Mouse (Mus musculus) megakaryocyte, embryonic 14.5 days (primary cell): Measurements from ENCODE around the gene Olfr435. TPM values are rescaled to one million over a fixed set of nuclear protein-coding genes. Genes with fewer than 3 reads are reported as not detected.
A peak's percentile ranks its signal among the peaks of the same experiment; 100 is the strongest.

Experiments
- H3K27me3 ChIP-seq: replicated peaks from 2 replicates; pipeline ENCODE3; 2012; ENCODE audit warnings: inconsistent platforms
- H3K36me3 ChIP-seq: replicated peaks from 2 replicates; pipeline ENCODE3; 2012; ENCODE audit warnings: low read length, inconsistent platforms, mixed read lengths
- H3K4me1 ChIP-seq: 2 replicates; pipeline ENCODE4 v1.6.1; 2012; ENCODE audit warnings: inconsistent platforms
- H3K4me3 ChIP-seq: replicated peaks from 2 replicates; pipeline ENCODE3; 2012; ENCODE audit warnings: moderate library complexity, mild to moderate bottlenecking, inconsistent platforms
- H3K9me3 ChIP-seq: 2 replicates; pipeline ENCODE4 v1.6.1; 2012; ENCODE audit warnings: inconsistent platforms
- FLI1 ChIP-seq: IDR thresholded peaks from 2 replicates; pipeline ENCODE4 v1.6.1; 2012; ENCODE audit warnings: low read length, inconsistent platforms, mixed read lengths
- GATA1 ChIP-seq: IDR thresholded peaks from 3 replicates; pipeline ENCODE4 v1.6.1; 2012; ENCODE audit warnings: mixed read lengths, low read length, inconsistent platforms, borderline replicate concordance
- polyA plus RNA-seq: library from polyadenylated mRNA; stranded (reverse); fragments of >175 nt; gene quantifications from 2 replicates; pipeline ENCODE4 v1.2.3, GENCODE M21; 2012; ENCODE audit warnings: low replicate concordance; ENCODE audit not compliant: insufficient read depth

Gene Olfr435
- polyA plus RNA-seq, result not detected in 2 replicates

DNA sequence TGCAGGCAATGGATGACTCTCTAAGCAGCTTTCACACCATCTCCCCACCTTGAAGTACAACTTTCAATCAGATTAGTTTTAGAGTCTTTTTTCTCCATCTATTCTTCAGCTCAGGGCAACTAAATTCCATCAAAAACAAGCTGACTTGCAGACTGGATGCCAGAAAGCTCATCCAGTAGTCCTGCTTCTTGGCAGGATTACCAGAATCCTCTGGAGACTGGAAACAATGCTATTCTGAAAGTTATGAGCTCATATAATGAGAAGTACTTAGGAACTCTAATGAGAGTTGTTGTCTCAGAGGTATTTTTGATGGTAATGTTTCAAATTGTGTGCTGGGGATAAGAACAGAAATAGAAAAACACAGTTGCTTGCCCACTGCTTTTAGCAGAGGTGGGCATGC is at the start of gene Olfr435:
Gene Olfr435, plus strand, starts transcription at position 366 of the 400 bp plus-strand sequence.
- no peaks in the 10 kb centered on the region for H3K36me3 ChIP-seq
- H3K27me3 ChIP-seq, result no peaks in the 10 kb centered on the region

GRCm38 (mm10) chr6:43159502-43159901 is 37.4 kb upstream of the Olfr435 start:
- no peaks in the 10 kb centered on the region for H3K36me3 ChIP-seq
- TF ChIP-seq GATA1 (no peak), FLI1 (no peak)

More for the DNA sequence above, at the start of gene Olfr435:
- Histone ChIP-seq H3K9me3 (no peaks in the 10 kb centered on the region), H3K4me1 (no peaks in the 10 kb centered on the region), H3K4me3 (no peak within 1 kb of the TSS)
- TF ChIP-seq FLI1 (no peak), GATA1 (no peak)

DNA sequence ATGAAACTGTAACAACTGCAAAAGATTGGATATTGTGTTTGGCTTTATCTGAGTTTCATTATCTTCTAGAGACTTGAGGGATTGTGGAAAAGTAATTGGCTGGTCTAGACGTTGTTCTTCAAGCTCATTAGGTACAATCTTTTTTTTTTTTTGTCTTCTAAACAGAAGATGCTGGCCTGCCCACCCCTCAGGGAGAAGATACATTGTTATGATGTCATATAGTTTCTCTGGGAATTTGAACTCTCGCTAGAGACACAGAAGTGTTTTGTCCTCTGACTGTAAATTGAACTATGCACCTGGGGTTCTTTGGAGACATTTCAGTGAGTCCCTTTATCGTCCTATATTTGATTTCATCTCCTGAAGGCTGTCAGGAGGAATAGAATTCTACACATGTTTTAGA is 34.0 kb upstream of the Olfr435 start, which contains the start of gene Olfr437:
Gene Olfr437, plus strand, starts transcription at position 301 of the 400 bp plus-strand sequence.
- H3K36me3 ChIP-seq, result no peaks in the 10 kb centered on the region
- TF ChIP-seq FLI1 (no peak), GATA1 (no peak)
- H3K9me3 ChIP-seq, result no peaks in the 10 kb centered on the region
- no peaks in the 10 kb centered on the region for H3K4me1 ChIP-seq
- H3K4me3 ChIP-seq, result no peak within 1 kb of the TSS
- no peaks in the 10 kb centered on the region for H3K27me3 ChIP-seq

More at GRCm38 (mm10) chr6:43159502-43159901, 37.4 kb upstream of the Olfr435 start:
- no peaks in the 10 kb centered on the region for H3K27me3 ChIP-seq
- no peaks in the 10 kb centered on the region for H3K4me1 ChIP-seq
- H3K9me3 ChIP-seq, result no peaks in the 10 kb centered on the region
- H3K4me3 ChIP-seq, result no peak overlapping the region

GRCm38 (mm10) chr6:43167246-43167645 is 29.7 kb upstream of the Olfr435 start:
- Histone ChIP-seq H3K27me3 (no peaks in the 10 kb centered on the region), H3K36me3 (no peaks in the 10 kb centered on the region), H3K4me1 (no peaks in the 10 kb centered on the region), H3K4me3 (no peak overlapping the region), H3K9me3 (no peaks in the 10 kb centered on the region)
- TF ChIP-seq GATA1 (no peak), FLI1 (no peak)

DNA sequence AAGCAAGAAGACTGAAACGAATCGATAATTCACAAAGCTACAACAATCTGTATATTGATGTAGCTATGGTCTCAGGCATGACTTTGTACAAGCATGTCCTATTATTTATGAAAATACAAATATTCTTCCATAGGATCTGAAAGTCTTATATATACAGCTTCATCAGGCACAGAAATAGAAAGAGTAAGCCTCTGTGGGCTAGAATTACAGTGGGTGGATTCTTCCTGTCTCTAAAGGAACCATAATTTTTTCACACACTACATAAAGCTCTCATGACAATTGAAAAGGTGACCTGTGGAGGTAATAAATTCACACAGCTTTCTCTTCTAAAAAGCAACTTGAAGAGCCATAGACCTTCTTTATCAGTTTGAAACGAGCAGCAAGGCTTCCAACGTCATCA is 25.1 kb upstream of the Olfr435 start, which contains the start of gene Olfr13:
Gene Olfr13, plus strand, starts transcription at position 301 of the 400 bp plus-strand sequence.
- no peaks in the 10 kb centered on the region for H3K36me3 ChIP-seq
- H3K27me3 ChIP-seq, result no peaks in the 10 kb centered on the region
- no peaks in the 10 kb centered on the region for H3K9me3 ChIP-seq
- H3K4me3 ChIP-seq, result no peak within 1 kb of the TSS
- TF ChIP-seq GATA1 (no peak), FLI1 (no peak)
- H3K4me1 ChIP-seq, result no peaks in the 10 kb centered on the region

- Histone ChIP-seq H3K9me3 (no peaks in the 10 kb centered on the region), H3K36me3 (no peaks in the 10 kb centered on the region), H3K27me3 (no peaks in the 10 kb centered on the region), H3K4me1 (no peaks in the 10 kb centered on the region), H3K4me3 (peak overlapping the region; percentile 2)
- TF ChIP-seq GATA1 (no peak), FLI1 (no peak)
Measured at GRCm38 (mm10) chr6:43178129-43178528, 18.8 kb upstream of the Olfr435 start.

GRCm38 (mm10) chr6:43178584-43179501 is 18.1 kb upstream of the Olfr435 start:
- Histone ChIP-seq H3K36me3 (no peaks in the 10 kb centered on the region), H3K4me1 (no peaks in the 10 kb centered on the region), H3K9me3 (no peaks in the 10 kb centered on the region), H3K4me3 (no peak overlapping the region), H3K27me3 (no peaks in the 10 kb centered on the region)
- TF ChIP-seq GATA1, result no peak

GRCm38 (mm10) chr6:43190986-43191385 is 6.0 kb upstream of the Olfr435 start:
- Histone ChIP-seq H3K36me3 (no peaks in the 10 kb centered on the region), H3K4me1 (no peaks in the 10 kb centered on the region), H3K9me3 (no peaks in the 10 kb centered on the region), H3K27me3 (no peaks in the 10 kb centered on the region), H3K4me3 (no peak overlapping the region)
- TF ChIP-seq GATA1 (no peak), FLI1 (no peak)

- Histone ChIP-seq H3K27me3 (no peaks in the 10 kb centered on the region), H3K4me1 (no peaks in the 10 kb centered on the region), H3K9me3 (no peaks in the 10 kb centered on the region), H3K36me3 (no peaks in the 10 kb centered on the region), H3K4me3 (no peak overlapping the region)
- TF ChIP-seq GATA1, result no peak
- TF ChIP-seq FLI1, result no peak
Measured at GRCm38 (mm10) chr6:43198094-43198493, 1.1 kb downstream of the Olfr435 start.

DNA sequence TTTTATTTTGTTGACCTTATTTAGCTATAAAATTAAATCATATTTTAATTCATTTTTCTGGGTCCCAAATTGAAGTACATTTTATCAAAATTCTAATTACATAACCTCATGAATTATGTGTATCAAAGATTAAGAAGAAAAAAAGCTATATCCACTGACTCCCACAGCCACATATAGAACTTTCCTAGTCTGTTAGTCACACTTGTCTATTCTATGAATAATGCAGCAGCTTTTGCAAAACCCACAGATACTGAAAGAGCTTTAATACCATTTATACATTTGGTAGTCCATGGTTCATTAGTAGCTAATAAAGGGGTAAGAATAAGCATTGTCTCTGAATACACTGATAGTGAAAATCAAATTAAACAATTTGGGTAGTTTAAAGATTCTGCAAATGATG is 5.8 kb downstream of the Olfr435 start:
- TF ChIP-seq FLI1 (no peak), GATA1 (no peak)
- Histone ChIP-seq H3K9me3 (no peaks in the 10 kb centered on the region), H3K36me3 (no peaks in the 10 kb centered on the region), H3K27me3 (no peaks in the 10 kb centered on the region), H3K4me3 (no peak overlapping the region), H3K4me1 (no peaks in the 10 kb centered on the region)
